Mouse (Mus musculus) liver, postnatal 0 days (tissue): Measurements from ENCODE around the gene Rapgef4.

Source experiments
- CTCF ChIP-seq: sonication (generic); IDR thresholded peaks from 2 replicates; pipeline ENCODE4 v1.5.1; 2016; ENCODE audit warnings: antibody characterized with exemption, low read depth
- EP300 ChIP-seq: IDR thresholded peaks from 2 replicates; pipeline ENCODE4 v1.6.1; 2016; ENCODE audit warnings: antibody characterized with exemption, low read depth, mild to moderate bottlenecking

DNA sequence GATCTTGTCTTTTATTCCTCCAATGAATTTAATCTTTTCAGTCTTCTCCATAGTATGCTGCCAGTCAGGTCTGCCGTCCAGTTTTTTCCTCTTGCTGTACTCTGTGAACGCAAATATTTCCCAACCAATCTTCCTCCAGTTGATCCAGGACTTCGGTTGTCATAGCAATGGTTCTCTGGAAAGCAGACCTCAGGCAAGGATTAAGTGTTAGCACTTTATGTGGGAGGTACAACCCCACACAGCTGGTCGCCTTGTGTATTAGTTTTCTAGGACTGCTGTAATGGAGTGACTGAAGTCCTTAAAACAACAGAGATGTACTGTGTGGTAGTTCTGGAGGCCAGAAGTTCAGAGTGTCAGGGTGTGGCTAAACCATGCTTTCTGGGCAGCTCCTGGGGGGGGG is 14.3 kb upstream of the Rapgef4 start:
- no peak for TF ChIP-seq CTCF
- TF ChIP-seq EP300, result no peak
